Comparison of ENCODE assay signal across 18 mouse cellular contexts in genomic region chr16:18625097-18625496, GRCm38 (mm10). TPM values are rescaled to one million over a fixed set of nuclear protein-coding genes. Genes with fewer than 3 reads are reported as not detected.
DNase-seq lines count a peak whose midpoint lies in the region; ATAC-seq lines count a peak whose summit lies in the region.
"Had no signal": no experiment of that assay in that cellular context is flagged by ENCODE, and none has a peak within 500 bp of the region (broad histone marks: within the 10 kb centered on the region; RNA-seq: fewer than 3 reads in every experiment).

No protein-coding gene starts in this region.

- no peaks in the 10 kb centered on the region for H3K9me3 ChIP-seq in hindbrain, embryonic 14.5 days (ENCODE audit: control insufficient read depth, low read length)
- no peaks in the 10 kb centered on the region for H3K9me3 ChIP-seq in hindbrain, embryonic 10.5 days
- H3K9me3 ChIP-seq in neural tube, embryonic 12.5 days: no peaks in the 10 kb centered on the region
- H3K9me3 ChIP-seq: forebrain, embryonic 13.5 days; heart, embryonic 15.5 days; lung, embryonic 15.5 days; stomach, embryonic 15.5 days had no signal

- 0 out of 2 replicates have a peak overlapping the region, but pooled peaks have one; percentile 95 for H3K4me3 ChIP-seq in hindbrain, embryonic 14.5 days (replicated peaks; ENCODE audit: low read length)
- no peak overlapping the region for H3K4me3 ChIP-seq in hindbrain, embryonic 10.5 days
- no peak overlapping the region for H3K4me3 ChIP-seq in neural tube, embryonic 12.5 days

- 40% methylated on average over 14 of the region's 14 CpGs for WGBS in hindbrain, embryonic 14.5 days
- WGBS in hindbrain, embryonic 10.5 days: 36% methylated on average over 14 of the region's 14 CpGs
- 31% methylated on average over 14 of the region's 14 CpGs for WGBS in neural tube, embryonic 12.5 days

- H3K27me3 ChIP-seq in hindbrain, embryonic 14.5 days (ENCODE audit: control insufficient read depth, insufficient read depth, low read length): peaks cover 61% of the 10 kb centered on the region
- peaks cover 97% of the 10 kb centered on the region for H3K27me3 ChIP-seq in hindbrain, embryonic 10.5 days (ENCODE audit: insufficient read depth, poor library complexity, severe bottlenecking)
- H3K27me3 ChIP-seq in neural tube, embryonic 12.5 days (replicated peaks): peaks cover 75% of the 10 kb centered on the region

- H3K4me2 ChIP-seq in hindbrain, embryonic 14.5 days (replicated peaks): no peak overlapping the region
- peak overlapping the region; percentile 93; the same call in 1 of the 2 replicates for H3K4me2 ChIP-seq in neural tube, embryonic 12.5 days (replicated peaks)

- DNase-seq in cerebellum, adult 8-10 months: peak; percentile 30
- no peak for DNase-seq in cerebellum, postnatal 4 days (ENCODE audit: low spot score in 2 of 2)
- DNase-seq in hindbrain, embryonic 14.5 days (ENCODE audit: low spot score): no peak
- DNase-seq in hindbrain, embryonic 10.5 days (ENCODE audit: low spot score): no peak
- DNase-seq in neural tube, embryonic 10.5 days (ENCODE audit: extremely low spot score, low spot score): no peak
- DNase-seq in naive thymus-derived CD4-positive, alpha-beta T cell, adult 2 months (ENCODE audit: low read depth): peak; percentile 14
- DNase-seq: gastrocnemius, postnatal 14 days; kidney, adult 8-10 months; kidney, postnatal 14 days; lung, postnatal 4 days; retina, postnatal 1 day had no signal

- peaks cover 49% of the 10 kb centered on the region for H3K4me1 ChIP-seq in hindbrain, embryonic 14.5 days (replicated peaks; ENCODE audit: control insufficient read depth, insufficient read depth, low read length)
- H3K4me1 ChIP-seq in hindbrain, embryonic 10.5 days (replicated peaks): peaks cover 77% of the 10 kb centered on the region
- peaks cover 50% of the 10 kb centered on the region for H3K4me1 ChIP-seq in neural tube, embryonic 12.5 days

- H3K9ac ChIP-seq in hindbrain, embryonic 14.5 days: no peak overlapping the region
- no peak overlapping the region for H3K9ac ChIP-seq in neural tube, embryonic 12.5 days
- H3K9ac ChIP-seq: heart, embryonic 15.5 days; liver, embryonic 14.5 days; lung, embryonic 15.5 days; stomach, embryonic 15.5 days had no signal

- H3K27ac ChIP-seq in hindbrain, embryonic 14.5 days: no peak overlapping the region
- H3K27ac ChIP-seq in hindbrain, embryonic 10.5 days: no peak overlapping the region
- no peak overlapping the region for H3K27ac ChIP-seq in neural tube, embryonic 12.5 days
- H3K27ac ChIP-seq: forebrain, embryonic 13.5 days; heart, embryonic 15.5 days; liver, embryonic 14.5 days; lung, embryonic 15.5 days; stomach, embryonic 15.5 days had no signal

- no peak for ATAC-seq in hindbrain, embryonic 14.5 days (ENCODE audit: low FRiP score)
- ATAC-seq in neural tube, embryonic 12.5 days (ENCODE audit: low FRiP score, low read depth): no peak
- ATAC-seq: forebrain, embryonic 13.5 days had no signal

- peaks cover 48% of the 10 kb centered on the region for H3K36me3 ChIP-seq in hindbrain, embryonic 14.5 days (replicated peaks; ENCODE audit: control insufficient read depth, insufficient read depth)
- peaks cover 33% of the 10 kb centered on the region for H3K36me3 ChIP-seq in hindbrain, embryonic 10.5 days
- peaks cover 34% of the 10 kb centered on the region for H3K36me3 ChIP-seq in neural tube, embryonic 12.5 days
- H3K36me3 ChIP-seq: heart, embryonic 15.5 days; stomach, embryonic 15.5 days had no signal

RNA-seq across cellular contexts. Expression of gene Gm49601, which starts 1.1 kb away (rescaled TPM):
- polyA plus RNA-seq in hindbrain, embryonic 14.5 days (2014; fragmentation: Nextera tagmentation; extraction: Ambion mirVana): 6.9 and 10.1 TPM in 2 replicates
- polyA plus RNA-seq in hindbrain, embryonic 10.5 days (2016; fragmentation: Nextera tagmentation; extraction: Ambion mirVana): 3.4 and 8.5 TPM in 2 replicates
- polyA plus RNA-seq in neural tube, embryonic 12.5 days (2016; fragmentation: Nextera tagmentation; extraction: Ambion mirVana): 11.8 and 12.1 TPM in 2 replicates
- polyA plus RNA-seq: thymus, postnatal 0 days had no signal

RNA-seq across cellular contexts. Expression of gene Gp1bb, which starts 2.9 kb away (rescaled TPM):
- polyA plus RNA-seq in hindbrain, embryonic 14.5 days (2014; fragmentation: Nextera tagmentation; extraction: Ambion mirVana): 13.7 and 16.7 TPM in 2 replicates
- polyA plus RNA-seq in hindbrain, embryonic 10.5 days (2016; fragmentation: Nextera tagmentation; extraction: Ambion mirVana): 4.2 and 9.2 TPM in 2 replicates
- polyA plus RNA-seq in neural tube, embryonic 12.5 days (2016; fragmentation: Nextera tagmentation; extraction: Ambion mirVana): 12.0 and 12.7 TPM in 2 replicates

RNA-seq across cellular contexts. Expression of gene Sept5, which starts 4.7 kb away (rescaled TPM):
- polyA plus RNA-seq in hindbrain, embryonic 14.5 days (2014; fragmentation: Nextera tagmentation; extraction: Ambion mirVana): 192 and 218 TPM in 2 replicates
- polyA plus RNA-seq in hindbrain, embryonic 10.5 days (2016; fragmentation: Nextera tagmentation; extraction: Ambion mirVana): 42.3 and 71.9 TPM in 2 replicates
- polyA plus RNA-seq in neural tube, embryonic 12.5 days (2016; fragmentation: Nextera tagmentation; extraction: Ambion mirVana): 117 and 125 TPM in 2 replicates

RNA-seq across cellular contexts. Expression of gene Tbx1, which starts 34.6 kb away (rescaled TPM):
- 0.94 and 1.2 TPM in 2 replicates for polyA plus RNA-seq in hindbrain, embryonic 14.5 days (2014; fragmentation: Nextera tagmentation; extraction: Ambion mirVana)
- polyA plus RNA-seq in hindbrain, embryonic 10.5 days (2016; fragmentation: Nextera tagmentation; extraction: Ambion mirVana): 11.3 and 15.3 TPM in 2 replicates
- 5.5 and 7.2 TPM in 2 replicates for polyA plus RNA-seq in neural tube, embryonic 12.5 days (2016; fragmentation: Nextera tagmentation; extraction: Ambion mirVana)

Comparison
In these comparisons a context has a peak if more than half of its experiments do, and no peak if none do; other contexts are left out.
1. DNase-seq: peak in cerebellum, adult 8-10 months (single experiment) and naive thymus-derived CD4-positive, alpha-beta T cell, adult 2 months (single experiment); none in cerebellum, postnatal 4 days (0 of 2), hindbrain, embryonic 14.5 days (single experiment), hindbrain, embryonic 10.5 days (single experiment) and neural tube, embryonic 10.5 days (single experiment).